Mouse (Mus musculus): ENCODE data around the gene Myl3.

GRCm38 (mm10) chr9:110751412-110751811, 9.8 kb downstream of the Myl3 start:
- TF ChIP-seq CTCF (IDR thresholded peaks at IDR 0.05; ENCODE audit: low read depth, low read length) (no peak), POLR2A (IDR thresholded peaks at IDR 0.05; ENCODE audit: borderline replicate concordance, low read depth, low read length) (no peak)
